Mouse (Mus musculus) heart, postnatal 0 days (tissue): ENCODE measurements around the gene Ufc1. TPM values are rescaled to one million over a fixed set of nuclear protein-coding genes. Genes with fewer than 3 reads are reported as not detected.

Experiments
- ATAC-seq: fragments of 200-750 bp; cut with Nextera tagmentation; 2 replicates; pipeline ENCODE4 v1.8.0; 2017; ENCODE audit warnings: low read depth, moderate number of reproducible peaks, moderate library complexity; ENCODE audit not compliant: insufficient read depth
- DNase-seq: peaks from one replicate; pipeline ENCODE4 v3.0.0-alpha.2; 2016; ENCODE audit warnings: low spot score
- H3K27ac ChIP-seq: fragments of 300-500 bp; sonication (generic); 2 replicates; pipeline ENCODE4 v1.5.1; 2014; ENCODE audit warnings: low read depth, mild to moderate bottlenecking
- H3K27me3 ChIP-seq: fragments of 300-500 bp; sonication (generic); 2 replicates; pipeline ENCODE4 v1.6.1; 2014; ENCODE audit warnings: low read length, mixed read lengths; ENCODE audit not compliant: control insufficient read depth, insufficient read depth
- H3K36me3 ChIP-seq: fragments of 300-500 bp; sonication (generic); replicated peaks from 2 replicates; pipeline ENCODE4 v1.6.1; 2014; ENCODE audit warnings: low read length, mixed read lengths; ENCODE audit not compliant: control insufficient read depth, insufficient read depth
- H3K4me1 ChIP-seq: fragments of 300-500 bp; sonication (generic); 2 replicates; pipeline ENCODE4 v1.6.1; 2014; ENCODE audit warnings: antibody characterized with exemption; ENCODE audit not compliant: control insufficient read depth, insufficient read depth
- H3K4me2 ChIP-seq: fragments of 300-500 bp; sonication (generic); 2 replicates; pipeline ENCODE4 v1.6.1; 2014; ENCODE audit warnings: low read depth, mild to moderate bottlenecking, low read length, moderate library complexity
- H3K4me3 ChIP-seq: fragments of 300-500 bp; sonication (generic); 2 replicates; pipeline ENCODE4 v1.5.1; 2014; ENCODE audit warnings: low read depth, low read length
- H3K9ac ChIP-seq: fragments of 300-500 bp; sonication (generic); replicated peaks from 2 replicates; pipeline ENCODE4 v1.6.1; 2014; ENCODE audit warnings: low read depth, low read length, mixed read lengths
- H3K9me3 ChIP-seq: fragments of 300-500 bp; sonication (generic); replicated peaks from 2 replicates; pipeline ENCODE4 v1.6.1; 2016; ENCODE audit warnings: low read length; ENCODE audit not compliant: control insufficient read depth
- CTCF ChIP-seq: IDR thresholded peaks from 2 replicates; pipeline ENCODE4 v1.5.1; 2016; ENCODE audit warnings: antibody characterized with exemption, control low read depth, low read depth
- EP300 ChIP-seq: IDR thresholded peaks from 2 replicates; pipeline ENCODE4 v1.6.1; 2016; ENCODE audit warnings: antibody characterized with exemption, low read depth
- WGBS: fragments of 180-500 bp; shearing (Covaris S2); extraction: QIAGEN DNeasy Blood & Tissue Kit; methylation state at CpG from one replicate; pipeline ENCODE4 v1.1.7; 2014; 5-methylcytosine and 5-hydroxymethylcytosine counted together
- polyA plus RNA-seq: library from polyadenylated mRNA; unstranded; fragments of >200 nt; fragmentation: Nextera tagmentation; extraction: Ambion mirVana; gene quantifications from 2 replicates; pipeline ENCODE4 v1.2.1, GENCODE M21; 2015
- total RNA-seq: library from RNA; depleted of rRNA; stranded (reverse); fragments of >200 nt; gene quantifications from 2 replicates; pipeline ENCODE4 v1.2.3, GENCODE M21; 2014; ENCODE audit warnings: low replicate concordance

The Ufc1 gene
- total and polyA plus RNA-seq, 2 experiments from 2014 or later: 109 to 140 TPM

DNA sequence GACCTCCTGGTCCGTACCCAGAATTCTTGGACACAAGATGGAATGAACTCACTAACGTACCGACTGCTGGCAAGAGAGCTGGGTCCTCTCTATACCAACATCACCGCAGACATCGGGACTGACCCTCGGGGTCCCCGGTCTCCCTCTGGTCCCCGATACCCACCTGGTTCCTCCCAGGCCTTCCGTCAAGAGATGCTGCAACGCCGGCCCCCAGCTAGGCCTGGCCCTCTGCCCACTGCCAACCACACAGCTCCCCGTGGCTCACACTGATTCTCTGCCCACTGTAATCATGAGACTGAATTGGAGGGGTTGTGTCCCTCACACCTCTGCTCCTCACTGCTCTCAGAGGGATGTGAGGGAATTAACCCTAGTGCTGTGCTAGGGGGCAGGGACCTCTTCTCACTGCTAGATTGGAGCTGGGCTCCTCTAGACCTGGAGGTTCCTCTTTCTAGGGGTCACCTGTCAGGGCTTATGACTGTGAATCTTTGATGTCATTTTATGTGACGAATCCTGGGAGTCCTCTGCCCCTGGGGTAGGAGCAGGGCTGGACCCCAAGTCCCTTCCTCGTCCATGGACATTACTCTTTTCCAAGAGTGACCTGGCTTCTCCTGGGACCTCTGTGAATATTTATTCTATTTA, 18.6 kb downstream of the Ufc1 start:
- H3K9me3 ChIP-seq: no peaks in the 10 kb centered on the region
- peaks cover 8% of the 10 kb centered on the region for H3K4me1 ChIP-seq
- DNase-seq (no peak), ATAC-seq (no peak)
- H3K4me2 ChIP-seq: no peak overlapping the region
- no peak overlapping the region for H3K9ac ChIP-seq
- H3K27me3 ChIP-seq: no peaks in the 10 kb centered on the region
- TF ChIP-seq EP300 (no peak), CTCF (no peak)
- no peak overlapping the region for H3K4me3 ChIP-seq
- peaks cover 64% of the 10 kb centered on the region for H3K36me3 ChIP-seq
- WGBS: 84% methylated on average over 14 of the region's 14 CpGs
- no peak overlapping the region for H3K27ac ChIP-seq

DNA sequence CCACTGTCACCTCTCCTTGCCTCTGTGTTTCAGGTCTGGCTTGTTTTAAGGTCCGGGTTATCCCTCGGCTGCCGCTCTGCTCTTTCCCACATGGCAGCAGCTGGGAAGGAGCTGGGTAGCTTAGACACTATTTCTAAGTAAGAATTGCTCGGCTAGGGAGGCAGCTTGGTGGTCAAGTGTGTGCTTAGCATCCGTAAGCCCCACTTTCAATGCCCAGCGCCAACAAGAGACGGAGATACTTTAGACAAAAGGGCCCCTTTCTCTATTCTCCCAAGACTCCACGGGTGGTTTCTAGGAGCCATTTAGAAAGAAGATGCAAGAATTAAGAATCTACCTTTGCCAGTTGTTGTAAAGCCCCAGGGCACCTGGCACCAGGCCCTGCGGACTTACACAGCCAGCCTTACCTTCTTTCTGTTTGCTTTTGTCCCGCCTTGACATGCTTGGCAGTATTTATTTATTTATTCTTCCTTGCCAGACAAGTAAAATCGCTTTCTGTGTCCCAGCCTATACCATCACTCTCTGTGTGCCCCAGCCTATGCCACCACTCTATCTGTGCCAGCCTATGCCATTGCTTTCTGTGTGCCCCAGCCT, 19.6 kb downstream of the Ufc1 start:
- Histone ChIP-seq H3K4me1 (peaks cover 12% of the 10 kb centered on the region), H3K4me3 (no peak overlapping the region), H3K9ac (no peak overlapping the region), H3K36me3 (peaks cover 64% of the 10 kb centered on the region), H3K27me3 (no peaks in the 10 kb centered on the region), H3K9me3 (no peaks in the 10 kb centered on the region), H3K27ac (no peak overlapping the region), H3K4me2 (no peak overlapping the region)
- 86% methylated on average over 11 of the region's 11 CpGs for WGBS
- ATAC-seq (no peak), DNase-seq (no peak)
- no peak for TF ChIP-seq EP300
- TF ChIP-seq CTCF: no peak

DNA sequence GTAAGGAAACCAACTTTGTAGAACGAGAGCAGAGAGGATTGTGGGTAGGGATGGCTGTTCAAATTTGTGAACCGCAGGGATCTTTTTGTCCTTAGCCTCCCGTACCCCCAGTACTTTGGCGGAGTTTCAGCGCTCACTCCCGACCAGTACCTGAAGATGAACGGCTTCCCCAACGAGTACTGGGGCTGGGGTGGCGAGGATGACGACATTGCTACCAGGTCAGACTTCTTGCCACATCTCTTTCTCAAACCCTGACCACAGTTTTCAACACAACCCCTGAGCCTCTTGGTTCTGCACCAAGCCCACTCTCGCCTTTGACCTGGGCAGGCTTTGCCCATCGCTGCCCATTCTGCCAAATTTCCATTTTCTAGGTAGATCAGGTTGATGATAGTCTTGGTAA, 20.7 kb downstream of the Ufc1 start:
- peaks cover 12% of the 10 kb centered on the region; the same call in 1 of the 2 replicates for H3K4me1 ChIP-seq
- no peak for DNase-seq
- H3K27ac ChIP-seq: no peak overlapping the region
- no peak for ATAC-seq
- TF ChIP-seq EP300: no peak
- no peak for TF ChIP-seq CTCF
- 89% methylated on average over 12 of the region's 12 CpGs for WGBS
- H3K27me3 ChIP-seq: no peaks in the 10 kb centered on the region
- no peak overlapping the region for H3K9ac ChIP-seq
- no peak overlapping the region for H3K4me3 ChIP-seq
- peaks cover 64% of the 10 kb centered on the region for H3K36me3 ChIP-seq
- no peak overlapping the region for H3K4me2 ChIP-seq
- no peaks in the 10 kb centered on the region for H3K9me3 ChIP-seq

DNA sequence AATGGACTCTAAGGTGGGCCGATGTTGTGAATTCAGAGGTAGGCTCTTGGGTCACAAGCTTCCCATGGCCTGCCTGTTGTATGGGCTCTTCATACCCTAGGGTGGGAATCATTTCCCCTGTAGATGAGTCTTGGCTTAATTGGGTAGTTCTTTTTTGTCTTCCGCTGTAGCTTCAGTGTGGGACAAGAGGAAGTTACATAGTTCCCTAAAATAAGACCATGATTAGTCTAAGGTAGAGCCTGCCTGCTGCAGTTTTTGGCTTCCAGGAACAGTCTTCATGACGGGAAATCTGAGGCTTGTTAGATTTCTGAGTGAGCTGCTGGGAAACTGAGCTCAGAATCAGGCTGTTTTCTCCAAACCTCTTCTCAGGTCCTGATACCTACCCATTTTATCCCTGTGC, 22.7 kb downstream of the Ufc1 start:
- Histone ChIP-seq H3K27ac (no peak overlapping the region), H3K9ac (no peak overlapping the region), H3K4me2 (no peak overlapping the region), H3K4me1 (peaks cover 12% of the 10 kb centered on the region; the same call in 1 of the 2 replicates), H3K36me3 (peaks cover 46% of the 10 kb centered on the region), H3K4me3 (no peak overlapping the region), H3K9me3 (no peaks in the 10 kb centered on the region), H3K27me3 (no peaks in the 10 kb centered on the region)
- ATAC-seq: no peak
- no peak for TF ChIP-seq EP300
- TF ChIP-seq CTCF: no peak
- no peak for DNase-seq
- 76% methylated on average over 3 of the region's 3 CpGs for WGBS

DNA sequence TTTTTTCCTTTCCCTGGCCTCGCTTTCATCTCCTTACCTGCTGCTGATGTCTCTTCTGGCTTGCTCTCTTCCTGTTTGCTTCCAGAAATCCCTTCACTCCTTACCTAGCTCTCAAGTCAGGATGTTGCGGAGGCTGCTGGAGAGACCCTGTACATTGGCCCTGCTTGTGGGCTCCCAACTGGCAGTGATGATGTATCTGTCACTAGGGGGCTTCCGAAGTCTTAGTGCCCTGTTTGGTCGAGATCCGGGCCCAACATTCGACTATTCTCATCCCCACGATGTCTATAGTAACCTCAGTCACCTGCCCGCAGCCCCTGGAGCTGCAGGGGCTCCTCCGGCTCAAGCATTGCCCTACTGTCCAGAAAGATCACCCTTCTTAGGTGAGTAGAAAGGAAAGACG, 23.2 kb downstream of the Ufc1 start:
- WGBS: 64% methylated on average over 10 of the region's 10 CpGs
- Histone ChIP-seq H3K36me3 (peaks cover 42% of the 10 kb centered on the region), H3K9ac (no peak overlapping the region), H3K4me3 (no peak overlapping the region), H3K4me2 (peak overlapping the region; percentile 98; the same call in 1 of the 2 replicates), H3K27me3 (no peaks in the 10 kb centered on the region), H3K4me1 (peaks cover 12% of the 10 kb centered on the region; the same call in 1 of the 2 replicates), H3K9me3 (no peaks in the 10 kb centered on the region), H3K27ac (no peak overlapping the region)
- DNase-seq (no peak), ATAC-seq (no peak)
- TF ChIP-seq EP300: no peak

DNA sequence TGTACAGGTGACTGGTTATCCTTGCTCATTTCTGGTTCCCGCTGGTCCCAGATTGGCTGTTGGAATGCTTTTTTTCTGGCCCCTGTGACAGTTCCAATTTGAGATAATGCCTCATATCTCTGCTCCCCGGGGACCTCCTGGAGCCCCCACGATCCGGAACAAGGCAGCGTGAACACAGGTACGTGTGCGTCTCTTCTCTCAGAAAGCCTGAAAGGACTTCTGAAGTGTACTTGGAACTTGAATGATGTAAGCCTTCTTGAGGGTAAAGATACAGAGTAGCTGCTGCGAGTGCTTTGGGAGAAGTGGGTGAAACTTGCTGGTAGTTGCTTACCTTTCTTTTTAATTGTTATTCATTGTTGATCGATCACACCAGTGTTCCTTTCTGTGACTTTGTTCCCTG, 23.6 kb downstream of the Ufc1 start:
- H3K27me3 ChIP-seq: no peaks in the 10 kb centered on the region
- 34% methylated on average over 9 of the region's 9 CpGs for WGBS
- peak overlapping the region; percentile 94 for H3K4me3 ChIP-seq
- DNase-seq: no peak
- peak overlapping the region; percentile 75; the same call in 1 of the 2 replicates for H3K9ac ChIP-seq
- no peak overlapping the region for H3K27ac ChIP-seq
- H3K36me3 ChIP-seq: peaks cover 37% of the 10 kb centered on the region
- ATAC-seq: no peak
- no peaks in the 10 kb centered on the region for H3K9me3 ChIP-seq
- TF ChIP-seq CTCF (no peak), EP300 (no peak)
- peaks cover 12% of the 10 kb centered on the region; the same call in 1 of the 2 replicates for H3K4me1 ChIP-seq
- H3K4me2 ChIP-seq: peak overlapping the region; percentile 98
